Mouse (Mus musculus) olfactory bulb, adult 2 months (tissue): Measurements from ENCODE around the gene Phf24.

Experiments used
- CTCF ChIP-seq: fragments of 200-500 bp; IDR thresholded peaks from 2 replicates; pipeline ENCODE4 v1.5.1; 2012; ENCODE audit warnings: low read depth, mild to moderate bottlenecking, low read length, moderate library complexity; ENCODE audit not compliant: insufficient read depth
- POLR2A ChIP-seq: fragments of 200-500 bp; IDR thresholded peaks from 2 replicates; pipeline ENCODE4 v1.6.1; 2012; ENCODE audit warnings: mild to moderate bottlenecking, low read depth, low read length, moderate library complexity; ENCODE audit not compliant: insufficient read depth

- TF ChIP-seq POLR2A = no peak
- TF ChIP-seq CTCF = no peak
Measured at GRCm38 (mm10) chr4:42891176-42891575, 25.3 kb upstream of the Phf24 start.
